ENCODE assay signal across 8 mouse cellular contexts in genomic region chr19:42744162-42744586, GRCm38 (mm10). TPM values are rescaled to one million over a fixed set of nuclear protein-coding genes. Genes with fewer than 3 reads are reported as not detected.
A peak's percentile ranks its signal among the peaks of the same experiment; 100 is the strongest.
DNase-seq lines count a peak whose midpoint lies in the region; ATAC-seq and TF ChIP-seq lines count a peak whose summit lies in the region.

No protein-coding gene starts in this region.

- ATAC-seq in hindbrain, embryonic 15.5 days (ENCODE audit: low FRiP score, low read depth) = peak; percentile 81; the same call in 1 of the 2 replicates

- H3K9ac ChIP-seq in hindbrain, embryonic 15.5 days = no peak overlapping the region

- no peak overlapping the region for H3K4me3 ChIP-seq in hindbrain, embryonic 15.5 days
- no peak overlapping the region for H3K4me3 ChIP-seq in left cerebral cortex, adult 2 months

- 21% methylated on average over 4 of the region's 4 CpGs for WGBS in hindbrain, embryonic 15.5 days

- H3K27ac ChIP-seq in hindbrain, embryonic 15.5 days (replicated peaks) = no peak overlapping the region
- H3K27ac ChIP-seq in left cerebral cortex, adult 2 months = no peak overlapping the region

- peaks cover 9% of the 10 kb centered on the region for H3K4me1 ChIP-seq in hindbrain, embryonic 15.5 days (replicated peaks)

- H3K36me3 ChIP-seq in hindbrain, embryonic 15.5 days = no peaks in the 10 kb centered on the region

- DNase-seq in ovary, postnatal 36 days (ENCODE audit: low spot score) = peak; percentile 53
- DNase-seq in ovary, postnatal 10 days (ENCODE audit: low spot score) = no peak
- DNase-seq in cerebellum, postnatal 36 days = peak; percentile 49 to 52
- DNase-seq in frontal cortex, postnatal 36 days (ENCODE audit: low spot score in 2 of 2) = peak; percentile 42 to 72
- peak; percentile 57 to 60 for DNase-seq in left cerebral cortex, adult 2 months (ENCODE audit: extremely low spot score in 1 of 2, low spot score in 2 of 2)
- peak; percentile 63 for DNase-seq in lung, postnatal 36 days
- DNase-seq in right cerebral cortex, postnatal 25 days = peak; percentile 60

- no peaks in the 10 kb centered on the region for H3K9me3 ChIP-seq in hindbrain, embryonic 15.5 days

- intact Hi-C loops in left cerebral cortex, adult 2 months (cut with DNase I) = loop anchor here (1.0 to 10.0 kb wide), 5 partner anchors 83 to 539 kb away; partner anchors contain the start of genes Crtac1 and Sfrp5

- peak; percentile 80 for TF ChIP-seq CTCF in left cerebral cortex, adult 2 months (IDR thresholded peaks at IDR 0.05)

- peaks cover 6% of the 10 kb centered on the region; the same call in 1 of the 2 replicates for H3K27me3 ChIP-seq in hindbrain, embryonic 15.5 days

- H3K4me2 ChIP-seq in hindbrain, embryonic 15.5 days = no peak overlapping the region

RNA-seq across cellular contexts. Expression of gene Pyroxd2, which starts 8.4 kb away (rescaled TPM):
- polyA plus RNA-seq in hindbrain, embryonic 15.5 days (2015; fragmentation: Nextera tagmentation; extraction: Ambion mirVana) = 2.2 and 2.3 TPM in 2 replicates
- total RNA-seq in left cerebral cortex, adult 2 months (2021) = 1 to 10 TPM; 2.9 to 3.1 TPM

RNA-seq across cellular contexts. Expression of gene Hps1, which starts 35.6 kb away (rescaled TPM):
- 11.1 and 11.4 TPM in 2 replicates for polyA plus RNA-seq in hindbrain, embryonic 15.5 days (2015; fragmentation: Nextera tagmentation; extraction: Ambion mirVana)
- total RNA-seq in left cerebral cortex, adult 2 months (2021) = 10 to 100 TPM; 12.3 to 14.2 TPM
